Mouse (Mus musculus) liver, embryonic 14.5 days (tissue): Measurements from ENCODE around the gene Ulk3. TPM values are rescaled to one million over a fixed set of nuclear protein-coding genes. Genes with fewer than 3 reads are reported as not detected.
A peak's percentile ranks its signal among the peaks of the same experiment; 100 is the strongest.

Experiments
- ATAC-seq: fragments of 200-750 bp; cut with Nextera tagmentation; 2 replicates; pipeline ENCODE4 v1.8.0; 2017; ENCODE audit warnings: moderate number of reproducible peaks, mild to moderate bottlenecking, moderate library complexity; ENCODE audit not compliant: insufficient read depth
- DNase-seq, 3 experiments: peaks; one replicate each; pipeline ENCODE4 v3.0.0-alpha.2; 2012 to 2013; ENCODE audit warnings: low read depth in 3 of 3, low spot score in 3 of 3
- H3K27ac ChIP-seq: fragments of 300-500 bp; sonication (generic); 2 replicates; pipeline ENCODE4 v1.5.1; 2014; ENCODE audit warnings: moderate library complexity, mild to moderate bottlenecking, control low read depth, inconsistent platforms
- H3K27me3 ChIP-seq: fragments of 300-500 bp; sonication (generic); 2 replicates; pipeline ENCODE4 v1.6.1; 2014; ENCODE audit warnings: mild to moderate bottlenecking, low read length, moderate library complexity; ENCODE audit not compliant: control insufficient read depth, insufficient read depth
- H3K36me3 ChIP-seq: fragments of 300-500 bp; sonication (generic); replicated peaks from 2 replicates; pipeline ENCODE4 v1.6.1; 2014; ENCODE audit warnings: low read depth; ENCODE audit not compliant: control insufficient read depth, insufficient read depth
- H3K4me1 ChIP-seq, 2 experiments: fragments of 200-500 bp in 1 of 2; fragments of 300-500 bp in 1 of 2; sonication (generic) in 1 of 2; replicated peaks; 2 replicates each; pipeline ENCODE4 v1.6.1; 2012 to 2014; ENCODE audit warnings: antibody characterized with exemption in 1 of 2, inconsistent platforms in 1 of 2, low read length in 1 of 2; ENCODE audit not compliant: control insufficient read depth in 2 of 2, insufficient read depth in 2 of 2
- H3K4me2 ChIP-seq: fragments of 300-500 bp; sonication (generic); 2 replicates; pipeline ENCODE4 v1.6.1; 2014; ENCODE audit warnings: low read depth, mild to moderate bottlenecking, control low read depth, moderate library complexity
- H3K4me3 ChIP-seq, 2 experiments: fragments of 200-500 bp in 1 of 2; fragments of 300-500 bp in 1 of 2; sonication (generic) in 1 of 2; 2 replicates each; pipeline ENCODE4 v1.5.1; 2012 to 2014; ENCODE audit warnings: low read depth in 2 of 2, low read length in 2 of 2, mild to moderate bottlenecking in 2 of 2, control low read depth in 1 of 2, inconsistent platforms in 1 of 2, moderate library complexity in 1 of 2; ENCODE audit not compliant: insufficient read depth in 1 of 2
- H3K9ac ChIP-seq: fragments of 300-500 bp; sonication (generic); replicated peaks from 2 replicates; pipeline ENCODE4 v1.6.1; 2014; ENCODE audit warnings: mild to moderate bottlenecking, control low read depth, moderate library complexity
- H3K9me3 ChIP-seq: fragments of 300-500 bp; sonication (generic); 2 replicates; pipeline ENCODE4 v1.6.1; 2016; ENCODE audit warnings: low read length, mixed read lengths; ENCODE audit not compliant: control insufficient read depth
- CTCF ChIP-seq: IDR thresholded peaks from 2 replicates; pipeline ENCODE4 v1.5.1; 2016; ENCODE audit warnings: antibody characterized with exemption, low read depth, control low read depth
- EP300 ChIP-seq: IDR thresholded peaks from 2 replicates; pipeline ENCODE4 v1.6.1; 2016; ENCODE audit warnings: antibody characterized with exemption, low read depth
- WGBS: fragments of 180-500 bp; shearing (Covaris S2); extraction: QIAGEN DNeasy Blood & Tissue Kit; methylation state at CpG from one replicate; pipeline ENCODE4 v1.1.7; 2014; ENCODE audit not compliant: insufficient replicate concordance; 5-methylcytosine and 5-hydroxymethylcytosine counted together
- polyA plus RNA-seq, 2 experiments: library from polyadenylated mRNA; depleted of rRNA in 1 of 2; stranded (reverse) in 1 of 2; unstranded in 1 of 2; fragments of >200 nt; fragmentation: Nextera tagmentation in 1 of 2; extraction: Ambion mirVana in 1 of 2; gene quantifications; 2 replicates each; pipeline versions ENCODE4 v1.2.1 to v1.2.3; 2012 to 2014

The Ulk3 gene
- polyA plus RNA-seq, 2 experiments, result 2.0 to 4.5 TPM

GRCm38 (mm10) chr9:57584991-57585390 lies 4.3 kb upstream of the Ulk3 start:
- 60% methylated on average over 3 of the region's 3 CpGs for WGBS
- H3K4me1 ChIP-seq, result peaks cover 4 to 6% of the 10 kb centered on the region in 2 experiments
- H3K36me3 ChIP-seq, result peaks cover 5% of the 10 kb centered on the region
- no peak overlapping the region for H3K27ac ChIP-seq
- DNase-seq (no peak), ATAC-seq (no peak)
- H3K9ac ChIP-seq, result no peak overlapping the region
- no peaks in the 10 kb centered on the region for H3K9me3 ChIP-seq
- H3K4me3 ChIP-seq, result no peak overlapping the region
- no peak for TF ChIP-seq CTCF
- TF ChIP-seq EP300, result no peak
- H3K4me2 ChIP-seq, result no peak overlapping the region
- no peaks in the 10 kb centered on the region for H3K27me3 ChIP-seq

GRCm38 (mm10) chr9:57590726-57591125 lies 1.5 kb downstream of the Ulk3 start:
- Histone ChIP-seq H3K36me3 (no peaks in the 10 kb centered on the region), H3K9ac (no peak overlapping the region), H3K4me2 (no peak overlapping the region), H3K4me3 (no peak overlapping the region), H3K9me3 (no peaks in the 10 kb centered on the region), H3K4me1 (peaks cover 4 to 6% of the 10 kb centered on the region in 2 experiments), H3K27ac (no peak overlapping the region), H3K27me3 (no peaks in the 10 kb centered on the region)
- TF ChIP-seq CTCF (peak; percentile 32; the same call in 1 of the 2 replicates), EP300 (no peak)
- 38% methylated on average over 5 of the region's 5 CpGs for WGBS
- DNase-seq, result no peak
- no peak for ATAC-seq

- DNase-seq (no peak), ATAC-seq (no peak)
- WGBS, result 58% methylated on average over 12 of the region's 12 CpGs
- H3K4me3 ChIP-seq, result no peak overlapping the region
- H3K27me3 ChIP-seq, result no peaks in the 10 kb centered on the region
- TF ChIP-seq EP300 (no peak), CTCF (no peak)
- H3K27ac ChIP-seq, result no peak overlapping the region
- H3K36me3 ChIP-seq, result no peaks in the 10 kb centered on the region
- no peak overlapping the region for H3K4me2 ChIP-seq
- H3K4me1 ChIP-seq, result peaks cover 4 to 6% of the 10 kb centered on the region in 2 experiments
- H3K9ac ChIP-seq, result no peak overlapping the region
- no peaks in the 10 kb centered on the region for H3K9me3 ChIP-seq
Observed at GRCm38 (mm10) chr9:57593454-57594173, 4.4 kb downstream of the Ulk3 start.

GRCm38 (mm10) chr9:57594174-57594509 lies 4.9 kb downstream of the Ulk3 start:
- H3K4me3 ChIP-seq, result no peak overlapping the region
- H3K27me3 ChIP-seq, result no peaks in the 10 kb centered on the region
- no peak for ATAC-seq
- H3K9ac ChIP-seq, result no peak overlapping the region
- H3K4me1 ChIP-seq, result peaks cover 0 to under 1% of the 10 kb centered on the region in 2 experiments; a peak in 2 of 4 replicates
- no peaks in the 10 kb centered on the region for H3K9me3 ChIP-seq
- no peak for DNase-seq
- TF ChIP-seq EP300, result no peak
- no peak for TF ChIP-seq CTCF
- no peaks in the 10 kb centered on the region for H3K36me3 ChIP-seq
- 63% methylated on average over 9 of the region's 9 CpGs for WGBS
- no peak overlapping the region for H3K4me2 ChIP-seq
- H3K27ac ChIP-seq, result no peak overlapping the region

- H3K4me1 ChIP-seq, result peaks cover 5 to 13% of the 10 kb centered on the region in 2 experiments; a peak in 3 of 4 replicates
- TF ChIP-seq EP300, result no peak
- TF ChIP-seq CTCF, result no peak
- ATAC-seq (no peak), DNase-seq (no peak)
- no peak overlapping the region for H3K4me3 ChIP-seq
- no peaks in the 10 kb centered on the region for H3K9me3 ChIP-seq
- no peak overlapping the region for H3K4me2 ChIP-seq
- H3K27me3 ChIP-seq, result no peaks in the 10 kb centered on the region
- H3K36me3 ChIP-seq, result no peaks in the 10 kb centered on the region
- WGBS, result 64% methylated on average over 8 of the region's 8 CpGs
- no peak overlapping the region for H3K9ac ChIP-seq
- no peak overlapping the region for H3K27ac ChIP-seq
Observed at GRCm38 (mm10) chr9:57597265-57597664, 8.0 kb downstream of the Ulk3 start.
